Mouse (Mus musculus): ENCODE measurements around the gene Proser3.
A peak's percentile ranks its signal among the peaks of the same experiment; 100 is the strongest.

Proser3 gene

GRCm38 (mm10) chr7:30552102-30553020, at the start of gene Proser3, which contains the start of gene Hspb6:
Gene Proser3, minus strand, starts transcription at chr7:30552299.
Gene Hspb6, plus strand, starts transcription at chr7:30552178.
- peak; percentile 99 for DNase-seq

GRCm38 (mm10) chr7:30600651-30601050, 48.6 kb upstream of the Proser3 start:
- DNase-seq, result no peak

- DNase-seq, result peak; percentile 96
Measured at GRCm38 (mm10) chr7:30599933-30600353, 47.8 kb upstream of the Proser3 start.

- DNase-seq, result no peak
Measured at GRCm38 (mm10) chr7:30598786-30599185, 46.7 kb upstream of the Proser3 start, which contains the start of gene Zbtb32. Gene Zbtb32, minus strand, starts transcription at chr7:30598909.

- no peak for DNase-seq
Measured at GRCm38 (mm10) chr7:30596811-30597210, 44.7 kb upstream of the Proser3 start.

- DNase-seq, result no peak
Measured at GRCm38 (mm10) chr7:30596093-30596492, 44.0 kb upstream of the Proser3 start.

GRCm38 (mm10) chr7:30594510-30595024, 42.5 kb upstream of the Proser3 start:
- no peak for DNase-seq

- no peak for DNase-seq
Measured at GRCm38 (mm10) chr7:30593579-30594509, 41.7 kb upstream of the Proser3 start.

GRCm38 (mm10) chr7:30592772-30593423, 40.8 kb upstream of the Proser3 start:
- DNase-seq, result no peak

GRCm38 (mm10) chr7:30591605-30591951, 39.5 kb upstream of the Proser3 start:
- no peak for DNase-seq

- no peak for DNase-seq
Measured at GRCm38 (mm10) chr7:30590927-30591604, 39.0 kb upstream of the Proser3 start.

- DNase-seq, result peak; percentile 88
Measured at GRCm38 (mm10) chr7:30589435-30590301, 37.6 kb upstream of the Proser3 start.

GRCm38 (mm10) chr7:30588676-30589434, 36.8 kb upstream of the Proser3 start, which contains the start of gene Kmt2b:
Gene Kmt2b, minus strand, starts transcription at chr7:30588726.
- DNase-seq, result peak; percentile 96

- DNase-seq, result peak; percentile 71
Measured at GRCm38 (mm10) chr7:30587842-30588667, 36.0 kb upstream of the Proser3 start.

- DNase-seq, result no peak
Measured at GRCm38 (mm10) chr7:30586455-30587020, 34.4 kb upstream of the Proser3 start.

- no peak for DNase-seq
Measured at GRCm38 (mm10) chr7:30585170-30585569, 33.1 kb upstream of the Proser3 start.

- DNase-seq, result no peak
Measured at GRCm38 (mm10) chr7:30584339-30584738, 32.2 kb upstream of the Proser3 start.

- DNase-seq, result no peak
Measured at GRCm38 (mm10) chr7:30581547-30581946, 29.4 kb upstream of the Proser3 start.

GRCm38 (mm10) chr7:30579950-30580349, 27.9 kb upstream of the Proser3 start:
- no peak for DNase-seq
